Mouse (Mus musculus) CH12.LX (cell line): ENCODE measurements around the gene Zc3h18.

ENCODE experiments used
- CTCF ChIP-seq, 2 experiments: IDR thresholded peaks in 1 of 2; conservative IDR thresholded peaks in 1 of 2; 2 replicates each; pipeline ENCODE4 v1.5.1; 2011 to 2012; ENCODE audit warnings: low read depth in 2 of 2, low read length in 2 of 2, improper control_type of control experiment in 1 of 2, inconsistent platforms in 1 of 2, mild to moderate bottlenecking in 1 of 2, moderate library complexity in 1 of 2
- E2F4 ChIP-seq: IDR thresholded peaks from 2 replicates; pipeline ENCODE4 v1.6.1; 2011; ENCODE audit warnings: low read depth, low read length, improper control_type of control experiment; ENCODE audit not compliant: insufficient replicate concordance
- GABPA ChIP-seq: IDR thresholded peaks from 2 replicates; pipeline ENCODE4 v1.6.1; 2012; ENCODE audit warnings: low read depth, low read length, improper control_type of control experiment, inconsistent platforms; ENCODE audit not compliant: insufficient replicate concordance
- HCFC1 ChIP-seq: IDR thresholded peaks from 2 replicates; pipeline ENCODE4 v1.6.1; 2012; ENCODE audit warnings: low read depth, mild to moderate bottlenecking, inconsistent platforms, low read length, improper control_type of control experiment
- POLR2A ChIP-seq: IDR thresholded peaks from 2 replicates; pipeline ENCODE4 v1.6.1; 2011; ENCODE audit warnings: low read depth, mild to moderate bottlenecking, improper control_type of control experiment, low read length
- SIN3A ChIP-seq: IDR thresholded peaks from 2 replicates; pipeline ENCODE4 v1.6.1; 2012; ENCODE audit warnings: low read length, improper control_type of control experiment, inconsistent platforms
- TBP ChIP-seq: conservative IDR thresholded peaks from 2 replicates; pipeline ENCODE4 v1.6.1; 2011; ENCODE audit warnings: low read depth, low read length, improper control_type of control experiment
- TCF12 ChIP-seq: IDR thresholded peaks from 2 replicates; pipeline ENCODE4 v1.6.1; 2014; ENCODE audit warnings: low read depth, mild to moderate bottlenecking, inconsistent platforms, low read length, improper control_type of control experiment
- ZKSCAN1 ChIP-seq: IDR thresholded peaks from 2 replicates; pipeline ENCODE4 v1.6.1; 2012; ENCODE audit warnings: low read depth, inconsistent platforms, low read length, improper control_type of control experiment, borderline replicate concordance
- ZNF384 ChIP-seq: IDR thresholded peaks from 2 replicates; pipeline ENCODE4 v1.6.1; 2012; ENCODE audit warnings: low read depth, low read length, improper control_type of control experiment, inconsistent platforms

DNA sequence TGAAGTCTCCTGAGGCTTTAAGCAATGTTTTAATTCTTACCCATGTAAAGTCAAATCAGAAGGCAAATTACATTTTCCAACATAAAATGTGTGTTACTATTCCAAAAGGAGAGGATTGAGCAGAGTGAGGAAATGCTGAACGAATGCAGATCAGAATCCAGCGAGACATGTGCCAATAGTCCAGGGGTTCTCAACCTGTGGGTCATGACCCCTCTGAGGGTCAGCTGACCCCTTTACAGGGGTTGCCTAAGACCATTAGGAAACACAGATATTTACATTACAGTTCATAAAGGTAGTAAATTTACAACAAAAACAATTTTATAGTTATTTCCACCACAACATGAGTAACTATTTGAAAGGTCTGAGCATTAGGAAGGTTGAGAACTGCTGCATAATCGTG, 14.3 kb downstream of the Zc3h18 start:
- TF ChIP-seq HCFC1, result no peak
- TF ChIP-seq POLR2A, result no peak
- no peak for TF ChIP-seq TCF12
- TF ChIP-seq ZKSCAN1, result no peak
- TF ChIP-seq SIN3A, result no peak
- TF ChIP-seq ZNF384, result no peak
- TF ChIP-seq GABPA, result no peak
- no peak for TF ChIP-seq CTCF (conservative IDR thresholded peaks at IDR 0.05 in 1 of 2, IDR thresholded peaks at IDR 0.05 in 1 of 2; ENCODE audit: low read depth in 2 of 2, low read length in 2 of 2)
- no peak for TF ChIP-seq TBP
- TF ChIP-seq E2F4, result no peak
